Mouse (Mus musculus) cerebellum, adult 9-10 months (tissue): ENCODE measurements at regions not wholly inside any gene's neighbourhood (a gene's known extent, or its start where the extent isn't known, plus 50 kb on each side); places are given as distances from the start of the nearest gene placed in this dataset.

Source experiments
- DNase-seq: peaks from one replicate; pipeline ENCODE4 v3.0.0; 2022

DNA sequence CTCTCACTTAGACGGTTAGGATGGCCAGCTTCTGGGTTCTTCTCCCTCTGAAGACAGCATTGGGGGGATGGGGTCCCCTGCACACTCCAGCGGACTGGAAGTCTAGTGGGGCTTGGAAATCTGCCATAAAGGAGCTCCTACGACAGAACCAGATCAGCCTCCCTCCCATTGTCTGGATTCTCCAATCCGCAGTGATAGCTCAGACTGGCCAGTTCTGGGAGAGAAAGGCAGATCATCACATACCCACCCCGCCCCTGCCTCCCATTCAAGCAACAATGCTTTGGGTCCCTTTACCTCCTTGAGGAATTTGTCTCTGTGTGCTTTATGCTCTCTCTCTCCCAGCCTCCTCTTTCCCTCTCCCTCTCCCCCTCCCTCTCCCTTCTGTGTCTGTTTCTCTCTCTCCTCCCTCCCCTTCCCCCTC is 292.5 kb downstream of the Pdcd6ip start:
- no peak for DNase-seq

- no peak for DNase-seq
These were observed 293.4 kb downstream of the Pdcd6ip start for GRCm38 (mm10) chr9:113414690-113415089.

- no peak for DNase-seq
These were observed 294.2 kb downstream of the Pdcd6ip start for GRCm38 (mm10) chr9:113413851-113414250.

DNA sequence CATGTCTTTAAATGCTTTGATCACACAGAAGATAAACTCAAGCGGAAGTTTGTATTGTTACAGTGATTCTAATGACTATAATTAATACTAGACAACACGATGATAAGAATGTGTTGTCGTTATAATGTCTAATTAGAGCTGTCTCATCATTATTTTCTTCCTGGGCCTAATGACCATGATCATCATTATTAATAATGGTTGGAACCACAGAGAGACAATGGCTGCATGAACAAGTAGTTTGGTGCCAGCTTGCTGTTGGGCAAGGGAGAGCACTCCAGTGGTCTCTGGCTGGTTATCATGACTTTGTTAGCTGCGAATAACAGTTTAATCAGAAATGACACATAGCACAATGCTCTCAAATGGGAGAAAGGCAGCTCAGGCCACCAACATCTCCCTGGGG is 296.4 kb downstream of the Pdcd6ip start:
- no peak for DNase-seq

- DNase-seq = peak; percentile 75
These were observed 299.5 kb downstream of the Pdcd6ip start for GRCm38 (mm10) chr9:113408521-113408920.

DNA sequence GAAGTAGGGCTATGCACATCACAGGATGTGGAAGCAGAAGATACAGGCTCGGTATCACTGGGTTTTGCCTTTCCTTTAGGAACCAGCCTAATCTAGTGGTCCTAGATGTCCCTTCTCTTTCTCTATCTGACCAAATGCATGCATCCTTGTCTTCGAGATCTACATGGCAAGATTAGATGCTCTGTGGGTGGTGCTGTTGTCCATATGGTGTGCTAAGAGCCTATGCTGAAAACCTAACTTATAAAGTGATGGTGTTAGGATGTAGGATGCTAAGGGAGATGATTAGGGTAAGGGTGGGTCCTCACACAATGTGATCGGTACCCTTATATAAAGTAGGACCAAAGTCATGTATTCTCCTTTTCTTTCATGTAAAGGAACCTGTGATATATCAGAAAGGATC is 313.7 kb downstream of the Pdcd6ip start:
- no peak for DNase-seq

DNA sequence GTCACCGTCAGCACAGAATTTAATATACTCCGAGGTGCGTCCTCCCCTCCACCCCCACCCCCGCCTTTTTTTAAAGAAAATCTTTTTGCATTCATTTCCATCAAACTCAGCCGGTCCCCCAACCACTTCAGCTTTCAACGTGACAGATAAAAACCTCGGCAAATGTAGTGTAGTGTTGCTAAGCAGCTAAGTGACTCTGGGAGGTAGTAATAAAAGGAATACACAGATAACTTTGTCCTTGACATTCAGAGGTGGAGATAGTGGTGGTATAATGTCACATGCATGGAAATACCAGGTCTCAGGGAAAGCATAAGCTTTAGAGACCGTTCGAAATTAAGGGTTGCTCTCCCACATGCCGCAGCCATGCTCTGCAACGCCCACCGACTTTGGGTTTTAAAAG is 320.7 kb downstream of the Pdcd6ip start:
- DNase-seq = no peak

- DNase-seq = no peak
These were observed 326.4 kb downstream of the Pdcd6ip start for GRCm38 (mm10) chr9:113381591-113382110.

DNA sequence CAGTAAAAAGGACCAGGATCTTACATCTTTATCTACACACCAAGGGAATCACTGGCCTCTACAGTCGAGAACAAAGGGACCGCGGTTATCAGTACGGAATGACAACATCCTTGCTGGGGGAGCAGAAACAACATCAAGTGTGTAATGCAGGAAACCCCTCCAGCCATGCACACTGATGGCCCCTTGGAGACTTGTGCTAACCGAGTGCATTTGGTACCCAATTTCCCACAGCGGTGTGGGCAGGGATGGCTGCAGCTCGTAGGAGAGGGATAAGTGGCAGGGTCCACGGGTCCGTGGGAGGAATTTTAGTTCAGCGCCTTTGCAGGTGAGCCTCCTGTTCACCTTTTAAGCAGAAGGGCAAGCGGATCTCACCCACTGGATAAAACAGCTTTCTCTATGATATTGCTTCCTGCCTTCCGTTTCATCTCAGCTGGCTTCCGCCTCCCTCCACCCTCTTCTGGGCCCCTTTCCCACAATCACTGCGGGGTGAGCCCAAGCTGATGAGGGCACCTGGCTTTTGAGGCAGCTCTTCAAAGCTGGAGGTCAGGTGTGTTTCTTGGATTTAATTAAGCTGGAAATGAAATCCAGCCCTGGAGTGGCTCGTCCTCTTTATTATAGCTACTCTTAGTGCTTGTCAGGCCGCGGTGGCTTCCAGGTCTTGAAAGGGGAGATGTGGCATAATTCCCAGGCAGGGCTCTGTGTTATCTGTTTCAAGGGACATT is 327.5 kb downstream of the Pdcd6ip start:
- DNase-seq = peak; percentile 16

GRCm38 (mm10) chr9:113378525-113378924 is 329.5 kb downstream of the Pdcd6ip start:
- DNase-seq = no peak

DNA sequence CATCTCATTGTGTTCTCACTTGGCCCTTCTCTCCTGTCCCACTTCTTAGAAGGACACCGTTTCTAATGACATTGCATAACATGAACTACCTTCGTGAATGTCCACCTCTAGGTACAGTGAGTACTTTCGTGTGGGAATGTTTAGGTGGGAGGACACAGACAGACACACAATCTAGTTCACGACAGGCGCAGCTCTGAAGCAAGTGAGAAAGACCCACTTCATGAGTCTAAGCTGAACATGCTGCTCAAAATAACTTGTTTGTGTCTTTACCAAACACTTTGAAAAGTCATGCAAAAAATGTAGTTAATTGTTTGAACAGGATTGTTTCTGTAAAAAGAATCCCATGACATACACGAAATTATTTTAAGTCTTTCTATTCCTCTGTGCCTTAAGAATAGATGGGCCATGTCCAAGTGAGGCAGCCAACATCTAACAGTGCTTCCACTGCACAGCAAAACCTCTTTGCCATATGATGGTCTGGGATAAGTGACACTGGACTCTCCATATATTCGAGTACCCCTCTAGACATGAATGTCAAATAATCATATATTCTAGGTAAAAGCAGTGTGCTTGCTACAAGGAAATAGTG is 336.2 kb downstream of the Pdcd6ip start:
- no peak for DNase-seq

DNA sequence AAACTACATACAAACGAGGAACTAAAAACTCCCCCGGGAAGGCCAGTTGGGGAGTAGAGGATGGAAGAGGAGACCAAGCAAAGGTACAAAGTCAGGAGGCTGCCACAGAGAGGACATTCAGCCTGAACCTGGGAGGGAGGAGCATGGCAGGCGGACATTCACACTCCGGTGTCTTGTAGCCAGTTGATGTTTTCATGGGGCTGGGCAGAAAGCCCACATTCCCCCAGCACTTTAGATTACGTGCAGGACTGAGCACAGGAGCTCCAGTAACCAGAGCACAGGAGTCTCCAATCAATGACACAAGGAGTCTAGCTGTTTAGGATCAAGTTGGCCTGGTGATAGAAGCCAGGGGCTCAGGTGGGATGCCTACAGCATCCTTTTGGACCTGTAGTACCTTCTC is 360.1 kb downstream of the Pdcd6ip start:
- no peak for DNase-seq

GRCm38 (mm10) chr9:113346531-113346930 is 361.5 kb downstream of the Pdcd6ip start:
- no peak for DNase-seq

- no peak for DNase-seq
These were observed 365.9 kb downstream of the Pdcd6ip start for GRCm38 (mm10) chr9:113342131-113342530.

DNA sequence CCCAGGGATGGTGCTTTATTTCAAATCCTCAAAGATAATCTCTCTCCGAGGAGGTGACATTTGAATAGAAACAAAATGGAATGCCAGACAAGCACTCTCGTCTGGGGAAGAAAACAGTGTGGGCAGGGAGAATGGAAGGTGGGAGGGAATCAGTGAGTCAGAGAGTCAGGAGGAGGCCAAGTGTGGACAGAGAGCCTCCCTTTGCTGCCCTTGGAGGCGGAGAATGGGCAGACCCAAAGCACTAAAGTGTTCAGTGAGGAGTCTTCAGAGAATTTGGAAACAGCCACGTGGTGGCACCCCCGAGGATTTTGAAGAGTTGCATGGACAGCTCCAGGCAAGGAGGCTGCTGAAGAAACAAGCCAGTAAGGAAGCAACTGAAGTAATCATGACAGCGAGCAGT is 367.2 kb downstream of the Pdcd6ip start:
- DNase-seq = no peak

- no peak for DNase-seq
These were observed 368.0 kb downstream of the Pdcd6ip start for GRCm38 (mm10) chr9:113340036-113340435.

DNA sequence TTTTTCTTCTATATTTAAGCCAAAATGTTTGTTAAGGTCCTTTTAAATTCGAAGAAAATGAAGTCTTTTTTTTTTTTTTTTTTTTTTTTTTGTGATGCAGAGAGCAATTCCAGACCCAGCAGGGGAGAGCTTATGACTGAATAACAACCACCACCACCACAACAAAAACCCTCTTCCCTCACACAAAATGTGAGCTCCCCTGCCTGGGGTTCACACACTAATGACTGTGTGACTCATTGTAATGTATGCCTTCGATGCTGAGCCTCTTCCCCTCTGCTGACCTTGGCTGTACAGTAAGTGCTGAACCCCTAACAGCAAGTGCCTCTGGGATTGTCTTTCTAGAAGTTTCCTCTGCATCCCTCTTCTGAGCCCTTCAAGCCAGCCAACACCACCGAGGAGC is 383.6 kb downstream of the Pdcd6ip start:
- DNase-seq = no peak

- no peak for DNase-seq
These were observed 398.1 kb downstream of the Pdcd6ip start for GRCm38 (mm10) chr9:113309707-113310574.

DNA sequence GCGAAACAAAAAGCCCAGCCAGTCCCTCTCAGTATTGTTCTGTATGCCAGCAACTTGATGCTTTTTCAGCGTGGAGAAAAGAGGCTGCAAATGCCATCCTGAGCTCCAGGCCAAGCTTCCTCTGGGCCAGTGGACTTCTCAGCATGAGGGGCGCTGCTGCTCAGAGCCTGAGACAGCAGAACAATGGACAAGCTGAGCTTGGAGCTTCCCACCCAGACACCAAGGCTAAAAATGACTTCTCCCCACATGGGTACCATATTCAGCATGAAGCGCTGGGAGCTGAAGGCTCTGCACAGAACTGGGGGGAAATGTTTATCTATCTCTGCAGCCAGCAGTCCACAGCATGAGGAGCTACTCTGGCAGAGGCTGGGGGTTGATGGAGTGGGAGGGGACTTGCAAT is 402.3 kb downstream of the Pdcd6ip start:
- peak; percentile 5 for DNase-seq

DNA sequence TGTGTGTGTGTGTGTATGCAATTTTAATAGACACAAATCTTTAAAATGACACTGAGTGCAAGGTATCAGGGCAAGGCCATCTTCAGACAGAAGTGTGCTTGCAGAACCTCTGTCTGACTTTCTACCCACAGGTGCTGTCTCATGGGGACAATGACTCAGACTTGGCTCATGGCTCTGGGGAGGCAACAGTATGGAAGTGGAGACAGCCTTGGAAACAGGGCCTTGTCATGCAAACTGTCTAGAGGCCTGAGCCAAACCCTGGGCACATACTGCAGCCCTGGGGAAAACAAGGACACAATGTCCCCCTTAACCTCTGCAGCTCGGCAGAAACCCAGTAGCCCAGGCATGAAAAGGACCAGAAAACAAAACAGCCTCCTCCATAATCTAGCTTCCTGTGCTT is 405.6 kb downstream of the Pdcd6ip start:
- DNase-seq = no peak

DNA sequence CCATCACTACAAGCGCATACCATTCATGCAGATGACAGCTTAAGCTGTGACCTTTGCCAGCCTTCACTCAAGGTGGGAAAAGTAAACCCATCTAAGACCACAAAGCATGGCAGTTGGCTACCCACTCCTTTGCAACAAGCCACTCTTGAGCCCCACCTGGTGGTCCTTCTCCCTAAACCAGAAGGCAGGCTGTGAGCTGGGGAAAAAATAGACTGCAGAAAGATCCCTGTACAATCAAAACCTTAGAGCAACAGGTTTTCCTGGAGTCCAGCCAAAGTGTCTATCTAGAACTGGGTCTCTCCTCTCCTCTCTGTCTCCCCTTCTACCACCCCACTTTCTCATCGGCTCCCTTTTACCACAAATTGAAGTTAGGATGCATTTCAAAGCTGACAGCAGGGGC is 407.2 kb downstream of the Pdcd6ip start:
- DNase-seq = peak; percentile 20

DNA sequence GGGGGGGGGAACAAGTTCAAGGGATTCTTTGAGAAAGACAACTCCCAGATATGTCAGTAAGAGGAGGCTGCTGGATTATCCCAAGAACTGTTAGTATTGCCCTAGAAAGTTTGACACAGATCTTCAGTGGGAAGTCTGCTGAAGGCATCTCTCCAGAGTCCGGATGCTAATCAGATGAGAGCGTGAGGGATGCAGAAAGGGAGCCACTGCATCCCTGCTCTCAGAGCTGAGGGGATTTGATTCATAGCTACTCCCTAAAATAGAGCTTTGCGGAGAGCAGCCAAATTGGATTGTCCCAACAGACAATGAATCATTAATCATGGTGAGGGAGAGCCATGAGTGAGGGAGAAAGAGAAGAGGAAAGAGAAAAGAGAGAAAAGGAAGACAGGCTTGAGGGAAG is 408.2 kb downstream of the Pdcd6ip start:
- DNase-seq = no peak

GRCm38 (mm10) chr9:113295850-113296467 is 412.1 kb downstream of the Pdcd6ip start:
- DNase-seq = no peak
